Comparison of ENCODE assay signal across 12 mouse cellular contexts in genomic region chr4:124964912-124965599, GRCm38 (mm10). TPM values are rescaled to one million over a fixed set of nuclear protein-coding genes. Genes with fewer than 3 reads are reported as not detected.
DNase-seq lines count a peak whose midpoint lies in the region; ATAC-seq and TF ChIP-seq lines count a peak whose summit lies in the region.
"Had no signal": no experiment of that assay in that cellular context is flagged by ENCODE, and none has a peak within 500 bp of the region (broad histone marks: within the 10 kb centered on the region; RNA-seq: fewer than 3 reads in every experiment).

No protein-coding gene starts in this region.

- 0 out of 2 replicates have a peak overlapping the region, but pooled peaks have one; percentile 7 for H3K9ac ChIP-seq in heart, embryonic 11.5 days (ENCODE audit: low read depth, low read length)
- no peak overlapping the region for H3K9ac ChIP-seq in heart, adult 2 months (ENCODE audit: low read depth, low read length)
- H3K9ac ChIP-seq in midbrain, embryonic 14.5 days (replicated peaks; ENCODE audit: low read length): peak overlapping the region; percentile 12; the same call in 1 of the 2 replicates

- H3K4me1 ChIP-seq in heart, embryonic 11.5 days (ENCODE audit: control insufficient read depth, insufficient read depth, low read length): no peaks in the 10 kb centered on the region
- no peaks in the 10 kb centered on the region for H3K4me1 ChIP-seq in heart, adult 2 months (ENCODE audit: control insufficient read depth, insufficient read depth, low read length)
- peaks cover 18% of the 10 kb centered on the region for H3K4me1 ChIP-seq in E14TG2a.4 (replicated peaks; ENCODE audit: low read depth, low read length)
- peaks cover 54% of the 10 kb centered on the region for H3K4me1 ChIP-seq in embryonic facial prominence, embryonic 10.5 days
- H3K4me1 ChIP-seq in midbrain, embryonic 14.5 days (ENCODE audit: control insufficient read depth, insufficient read depth, low read length): 0 out of 2 replicates have a peak, but pooled peaks cover 6% of the 10 kb centered on the region

- TF ChIP-seq POLR2A in heart, adult 2 months (IDR thresholded peaks at IDR 0.05; ENCODE audit: insufficient read depth, low read depth, low read length): no peak

- 12% methylated on average over 8 of the region's 8 CpGs for WGBS in heart, embryonic 11.5 days (ENCODE audit: insufficient replicate concordance)
- WGBS in heart, adult 2 months: 22% methylated on average over 8 of the region's 8 CpGs
- 10% methylated on average over 8 of the region's 8 CpGs for WGBS in embryonic facial prominence, embryonic 10.5 days
- WGBS in midbrain, embryonic 14.5 days: 4% methylated on average over 8 of the region's 8 CpGs

- no peak overlapping the region for H3K4me2 ChIP-seq in heart, embryonic 11.5 days
- no peak overlapping the region for H3K4me2 ChIP-seq in midbrain, embryonic 14.5 days (ENCODE audit: low read length)

- H3K27me3 ChIP-seq in heart, embryonic 11.5 days (ENCODE audit: control insufficient read depth, insufficient read depth, low read length): peaks cover under 1% of the 10 kb centered on the region; the same call in 1 of the 2 replicates
- no peaks in the 10 kb centered on the region for H3K27me3 ChIP-seq in heart, adult 2 months (ENCODE audit: control insufficient read depth, insufficient read depth, low read length)
- H3K27me3 ChIP-seq in E14TG2a.4 (ENCODE audit: insufficient read depth, low read length): peaks cover 27% of the 10 kb centered on the region; the same call in 1 of the 2 replicates
- H3K27me3 ChIP-seq in embryonic facial prominence, embryonic 10.5 days (replicated peaks; ENCODE audit: low read depth, poor library complexity, severe bottlenecking): peaks cover 52% of the 10 kb centered on the region
- no peaks in the 10 kb centered on the region for H3K27me3 ChIP-seq in midbrain, embryonic 14.5 days (ENCODE audit: control insufficient read depth, insufficient read depth, low read length)

- no peak for ATAC-seq in heart, embryonic 11.5 days (replicated peaks; ENCODE audit: insufficient number of reproducible peaks, low FRiP score, low TSS enrichment)
- peak; percentile 57; the same call in 1 of the 2 replicates for ATAC-seq in midbrain, embryonic 14.5 days (ENCODE audit: low FRiP score, low TSS enrichment)
- no peak for ATAC-seq in megakaryocyte, adult 5-6 weeks (ENCODE audit: poor library complexity, severe bottlenecking)

- TF ChIP-seq CTCF in heart, adult 2 months (IDR thresholded peaks at IDR 0.05): no peak
- TF ChIP-seq CTCF in E14TG2a.4 (conservative IDR thresholded peaks at IDR 0.05; ENCODE audit: low read length): no peak

- intact Hi-C loops in heart, adult 2 months (cut with DNase I): no loop called here

- TF ChIP-seq EP300 in heart, adult 2 months (IDR thresholded peaks at IDR 0.05; ENCODE audit: insufficient read depth, low read depth, low read length): no peak

- no peak overlapping the region for H3K27ac ChIP-seq in heart, embryonic 11.5 days (ENCODE audit: low read depth, low read length)
- no peak overlapping the region for H3K27ac ChIP-seq in heart, adult 2 months
- H3K27ac ChIP-seq in embryonic facial prominence, embryonic 10.5 days (replicated peaks): peak overlapping the region; percentile 71
- H3K27ac ChIP-seq in midbrain, embryonic 14.5 days (replicated peaks; ENCODE audit: low read depth, low read length): peak overlapping the region; percentile 3; the same call in 1 of the 2 replicates
- H3K27ac ChIP-seq: gastrocnemius, adult 2 months had no signal

- no peaks in the 10 kb centered on the region for H3K9me3 ChIP-seq in heart, embryonic 11.5 days (replicated peaks; ENCODE audit: control insufficient read depth, low read length)
- no peaks in the 10 kb centered on the region for H3K9me3 ChIP-seq in E14TG2a.4 (ENCODE audit: low read length)
- no peaks in the 10 kb centered on the region for H3K9me3 ChIP-seq in embryonic facial prominence, embryonic 10.5 days
- no peaks in the 10 kb centered on the region for H3K9me3 ChIP-seq in midbrain, embryonic 14.5 days (ENCODE audit: control insufficient read depth, low read length)

- no peaks in the 10 kb centered on the region for H3K79me2 ChIP-seq in heart, adult 2 months (replicated peaks; ENCODE audit: control insufficient read depth, insufficient read depth, low read length)

- no peak overlapping the region for H3K4me3 ChIP-seq in heart, embryonic 11.5 days (ENCODE audit: low read depth, low read length)
- no peak overlapping the region for H3K4me3 ChIP-seq in heart, adult 2 months
- peak overlapping the region; percentile 10; the same call in 1 of the 2 replicates for H3K4me3 ChIP-seq in E14TG2a.4 (replicated peaks; ENCODE audit: low read length)
- 0 out of 2 replicates have a peak overlapping the region, but pooled peaks have one; percentile 9 for H3K4me3 ChIP-seq in embryonic facial prominence, embryonic 10.5 days
- no peak overlapping the region for H3K4me3 ChIP-seq in midbrain, embryonic 14.5 days (replicated peaks; ENCODE audit: low read depth, low read length)
- H3K4me3 ChIP-seq: gastrocnemius, adult 2 months had no signal

- DNase-seq in heart, adult 2 months: no peak
- DNase-seq in embryonic facial prominence, embryonic 10.5 days (ENCODE audit: low spot score): peak; percentile 55
- DNase-seq in midbrain, embryonic 14.5 days: peak; percentile 24
- DNase-seq in right cerebral cortex, adult 18-20 months: no peak
- DNase-seq: cerebellum, adult 8-10 months; gastrocnemius, adult 2 months; heart, postnatal 4 days; kidney, postnatal 14 days; thymus, adult 18-20 months had no signal

- no peaks in the 10 kb centered on the region for H3K36me3 ChIP-seq in heart, embryonic 11.5 days (ENCODE audit: control insufficient read depth, insufficient read depth, low read length)
- H3K36me3 ChIP-seq in heart, adult 2 months (ENCODE audit: control insufficient read depth, insufficient read depth, low read length): no peaks in the 10 kb centered on the region
- H3K36me3 ChIP-seq in E14TG2a.4 (ENCODE audit: insufficient read depth, low read length): no peaks in the 10 kb centered on the region
- no peaks in the 10 kb centered on the region for H3K36me3 ChIP-seq in embryonic facial prominence, embryonic 10.5 days (replicated peaks)
- no peaks in the 10 kb centered on the region for H3K36me3 ChIP-seq in midbrain, embryonic 14.5 days (ENCODE audit: control insufficient read depth, insufficient read depth, low read length)

RNA-seq across cellular contexts. Expression of gene Rspo1, which starts 21.2 kb away (rescaled TPM):
- polyA plus RNA-seq in heart, embryonic 11.5 days (2014; fragmentation: Nextera tagmentation; extraction: Ambion mirVana): 6.9 and 10.4 TPM in 2 replicates
- 1 to 10 TPM; 2.7 to 4.4 TPM for total RNA-seq in heart, adult 2 months (2021)
- 3.9 and 4.0 TPM in 2 replicates for polyA plus RNA-seq in heart, adult 2 months (2012; rRNA removed)
- 8.2 TPM in 2 replicates for polyA plus RNA-seq in embryonic facial prominence, embryonic 10.5 days (2016; fragmentation: Nextera tagmentation; extraction: Ambion mirVana)
- polyA plus RNA-seq in midbrain, embryonic 14.5 days (2014; fragmentation: Nextera tagmentation; extraction: Ambion mirVana): 1.7 and 3.2 TPM in 2 replicates
- total RNA-seq in megakaryocyte, adult 5-6 weeks (2015): 9.5 and 11.9 TPM in 2 replicates
- 4.8 and 5.9 TPM in 2 replicates for total RNA-seq in megakaryocyte, adult 5-6 weeks (2017)

RNA-seq across cellular contexts. Expression of gene Cdca8, which starts 25.9 kb away (rescaled TPM):
- 131 and 136 TPM in 2 replicates for polyA plus RNA-seq in heart, embryonic 11.5 days (2014; fragmentation: Nextera tagmentation; extraction: Ambion mirVana)
- total RNA-seq in heart, adult 2 months (2021): under 1 TPM; 0.52 to 0.59 TPM
- polyA plus RNA-seq in heart, adult 2 months (2012; rRNA removed): 0.35 and 0.57 TPM in 2 replicates
- polyA plus RNA-seq in embryonic facial prominence, embryonic 10.5 days (2016; fragmentation: Nextera tagmentation; extraction: Ambion mirVana): 230 and 239 TPM in 2 replicates
- polyA plus RNA-seq in midbrain, embryonic 14.5 days (2014; fragmentation: Nextera tagmentation; extraction: Ambion mirVana): 22.8 and 34.7 TPM in 2 replicates
- total RNA-seq in megakaryocyte, adult 5-6 weeks (2015): 109 and 126 TPM in 2 replicates
- total RNA-seq in megakaryocyte, adult 5-6 weeks (2017): 116 and 152 TPM in 2 replicates

RNA-seq across cellular contexts. Expression of gene 9930104L06Rik, which starts 28.2 kb away (rescaled TPM):
- 3.2 and 5.4 TPM in 2 replicates for polyA plus RNA-seq in heart, embryonic 11.5 days (2014; fragmentation: Nextera tagmentation; extraction: Ambion mirVana)
- total RNA-seq in heart, adult 2 months (2021): 1 to 10 TPM; 6.1 to 8.4 TPM
- polyA plus RNA-seq in heart, adult 2 months (2012; rRNA removed): 5.9 and 7.5 TPM in 2 replicates
- 17.6 and 18.0 TPM in 2 replicates for polyA plus RNA-seq in embryonic facial prominence, embryonic 10.5 days (2016; fragmentation: Nextera tagmentation; extraction: Ambion mirVana)
- 4.9 and 5.6 TPM in 2 replicates for polyA plus RNA-seq in midbrain, embryonic 14.5 days (2014; fragmentation: Nextera tagmentation; extraction: Ambion mirVana)
- 2.4 and 4.0 TPM in 2 replicates for total RNA-seq in megakaryocyte, adult 5-6 weeks (2015)
- 6.7 and 7.8 TPM in 2 replicates for total RNA-seq in megakaryocyte, adult 5-6 weeks (2017)

RNA-seq across cellular contexts. Expression of gene Gnl2, which starts 51.3 kb away (rescaled TPM):
- polyA plus RNA-seq in heart, embryonic 11.5 days (2014; fragmentation: Nextera tagmentation; extraction: Ambion mirVana): 61.9 and 65.9 TPM in 2 replicates
- 10 to 100 TPM; 27.7 to 28.7 TPM for total RNA-seq in heart, adult 2 months (2021)
- 12.2 and 18.6 TPM in 2 replicates for polyA plus RNA-seq in heart, adult 2 months (2012; rRNA removed)
- polyA plus RNA-seq in embryonic facial prominence, embryonic 10.5 days (2016; fragmentation: Nextera tagmentation; extraction: Ambion mirVana): 93.7 and 101 TPM in 2 replicates
- 67.3 and 88.9 TPM in 2 replicates for polyA plus RNA-seq in midbrain, embryonic 14.5 days (2014; fragmentation: Nextera tagmentation; extraction: Ambion mirVana)
- 30.6 and 36.1 TPM in 2 replicates for total RNA-seq in megakaryocyte, adult 5-6 weeks (2015)
- total RNA-seq in megakaryocyte, adult 5-6 weeks (2017): 61.7 and 64.0 TPM in 2 replicates

Comparison
In these comparisons a context has a peak if more than half of its experiments do, and no peak if none do; other contexts are left out.
1. RNA of gene Cdca8, which starts 25.9 kb away (polyA plus RNA-seq): 230 to 239 TPM in embryonic facial prominence, embryonic 10.5 days, 131 to 136 TPM in heart, embryonic 11.5 days and 22.8 to 34.7 TPM in midbrain, embryonic 14.5 days; 0.35 to 0.57 TPM in heart, adult 2 months; every median in the first group is over 10 times any median in the second.
2. H3K27ac ChIP-seq: peak in embryonic facial prominence, embryonic 10.5 days (single experiment) and midbrain, embryonic 14.5 days (single experiment); none in heart, embryonic 11.5 days (single experiment) and heart, adult 2 months (single experiment).
3. H3K4me3 ChIP-seq: peak in E14TG2a.4 (single experiment) and embryonic facial prominence, embryonic 10.5 days (single experiment); none in heart, embryonic 11.5 days (single experiment), heart, adult 2 months (single experiment) and midbrain, embryonic 14.5 days (single experiment).
4. DNase-seq: peak in embryonic facial prominence, embryonic 10.5 days (single experiment) and midbrain, embryonic 14.5 days (single experiment); none in heart, adult 2 months (0 of 2) and right cerebral cortex, adult 18-20 months (single experiment).